Mouse (Mus musculus) liver, postnatal 0 days (tissue): ENCODE measurements around the gene Fancd2.

Experiments
- CTCF ChIP-seq: sonication (generic); IDR thresholded peaks from 2 replicates; pipeline ENCODE4 v1.5.1; 2016; ENCODE audit warnings: antibody characterized with exemption, low read depth
- EP300 ChIP-seq: IDR thresholded peaks from 2 replicates; pipeline ENCODE4 v1.6.1; 2016; ENCODE audit warnings: antibody characterized with exemption, low read depth, mild to moderate bottlenecking

GRCm38 (mm10) chr6:113614152-113614551 is 82.7 kb downstream of the Fancd2 start:
- TF ChIP-seq CTCF: no peak
- TF ChIP-seq EP300: no peak
